Mouse (Mus musculus) thymus, adult 18-20 months (tissue): ENCODE measurements around the gene Cntn3.
"Not testable (repeated sequence)": the region's sequence is repeated elsewhere in the genome, so short reads cannot be mapped to it uniquely, and the experiment has no call there.

ENCODE experiments used
- DNase-seq, 2 experiments: peaks; one replicate each; pipeline ENCODE4 v3.0.0; 2022; ENCODE audit warnings: mixed read lengths in 2 of 2

Gene Cntn3

GRCm38 (mm10) chr6:102573001-102573400 is at the start of gene Cntn3:
Gene Cntn3, minus strand, starts transcription at chr6:102573101.
- not testable (repeated sequence) for DNase-seq

GRCm38 (mm10) chr6:102600773-102601172 is 27.9 kb upstream of the Cntn3 start:
- no peak for DNase-seq

- no peak for DNase-seq
These were observed 24.9 kb upstream of the Cntn3 start for GRCm38 (mm10) chr6:102597756-102598155.

GRCm38 (mm10) chr6:102590151-102590550 is 17.2 kb upstream of the Cntn3 start:
- DNase-seq, result no peak

- no peak for DNase-seq
These were observed 16.4 kb upstream of the Cntn3 start for GRCm38 (mm10) chr6:102589311-102589710.

- DNase-seq, result no peak
These were observed 13.2 kb upstream of the Cntn3 start for GRCm38 (mm10) chr6:102586056-102586455.

GRCm38 (mm10) chr6:102583578-102583977 is 10.7 kb upstream of the Cntn3 start:
- no peak for DNase-seq

GRCm38 (mm10) chr6:102567496-102567895 is 5.4 kb downstream of the Cntn3 start:
- no peak for DNase-seq

- no peak for DNase-seq
These were observed 7.7 kb downstream of the Cntn3 start for GRCm38 (mm10) chr6:102565228-102565627.

GRCm38 (mm10) chr6:102564011-102564731 is 8.7 kb downstream of the Cntn3 start:
- DNase-seq, result no peak

GRCm38 (mm10) chr6:102563431-102563830 is 9.5 kb downstream of the Cntn3 start:
- DNase-seq, result no peak

GRCm38 (mm10) chr6:102557521-102557920 is 15.4 kb downstream of the Cntn3 start:
- DNase-seq, result no peak

- no peak for DNase-seq
These were observed 16.4 kb downstream of the Cntn3 start for GRCm38 (mm10) chr6:102556497-102556896.

GRCm38 (mm10) chr6:102555814-102556437 is 17.0 kb downstream of the Cntn3 start:
- DNase-seq, result no peak

GRCm38 (mm10) chr6:102555067-102555657 is 17.7 kb downstream of the Cntn3 start:
- DNase-seq, result no peak

GRCm38 (mm10) chr6:102541633-102542412 is 31.1 kb downstream of the Cntn3 start:
- no peak for DNase-seq

- DNase-seq, result no peak
These were observed 37.3 kb downstream of the Cntn3 start for GRCm38 (mm10) chr6:102535599-102535998.

GRCm38 (mm10) chr6:102523037-102523436 is 49.9 kb downstream of the Cntn3 start:
- no peak for DNase-seq

GRCm38 (mm10) chr6:102520977-102521376 is 51.9 kb downstream of the Cntn3 start:
- DNase-seq, result no peak

GRCm38 (mm10) chr6:102515231-102515630 is 57.7 kb downstream of the Cntn3 start:
- no peak for DNase-seq

- DNase-seq, result no peak
These were observed 60.8 kb downstream of the Cntn3 start for GRCm38 (mm10) chr6:102512085-102512484.

- DNase-seq, result no peak
These were observed 87.4 kb downstream of the Cntn3 start for GRCm38 (mm10) chr6:102485509-102485908.
